Mouse (Mus musculus) 3134 (cell line): Measurements from ENCODE around the gene Bmp2k.

Experiments
- DNase-seq: peaks from one replicate; pipeline ENCODE4 v3.0.0-alpha.2; 2011; ENCODE audit warnings: low spot score; ENCODE audit not compliant: insufficient read length; ENCODE audit errors: extremely low read depth

Gene Bmp2k

DNA sequence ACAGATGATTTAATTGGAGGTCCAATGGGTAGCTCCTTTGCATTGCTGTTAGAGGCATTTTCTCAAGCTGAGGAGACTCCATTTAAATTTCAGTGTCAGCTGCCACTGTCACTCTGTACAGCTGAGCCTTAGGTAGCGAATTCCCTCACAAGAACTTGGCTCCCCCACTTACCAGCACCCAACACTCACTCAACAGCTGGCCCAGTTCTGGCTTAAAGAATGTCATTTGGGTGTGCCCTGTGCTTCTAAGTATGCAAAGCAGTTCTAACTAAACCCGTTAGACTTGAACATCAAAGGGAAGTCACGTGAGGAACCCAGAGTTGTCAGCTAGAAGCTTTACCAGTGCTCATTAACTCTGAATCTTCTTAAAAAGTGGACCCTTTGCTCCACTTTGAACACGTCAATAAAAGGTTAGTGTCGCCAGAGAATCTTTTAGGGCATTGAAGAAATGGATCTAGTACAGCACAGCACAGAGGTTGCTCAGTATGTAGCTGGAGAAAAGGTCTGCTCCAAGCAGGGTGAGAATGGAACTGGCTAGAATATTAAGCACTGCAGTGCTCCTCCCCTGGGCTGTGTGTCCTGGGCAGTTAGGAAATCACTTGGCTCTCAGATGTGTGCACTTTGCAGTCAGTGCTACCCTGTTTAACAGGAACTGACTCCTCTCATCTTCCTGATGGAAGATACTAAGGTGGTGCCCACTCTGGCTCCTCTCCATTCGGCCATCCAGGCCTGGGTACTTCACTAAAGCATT, 92.7 kb downstream of the Bmp2k start:
- no peak for DNase-seq

DNA sequence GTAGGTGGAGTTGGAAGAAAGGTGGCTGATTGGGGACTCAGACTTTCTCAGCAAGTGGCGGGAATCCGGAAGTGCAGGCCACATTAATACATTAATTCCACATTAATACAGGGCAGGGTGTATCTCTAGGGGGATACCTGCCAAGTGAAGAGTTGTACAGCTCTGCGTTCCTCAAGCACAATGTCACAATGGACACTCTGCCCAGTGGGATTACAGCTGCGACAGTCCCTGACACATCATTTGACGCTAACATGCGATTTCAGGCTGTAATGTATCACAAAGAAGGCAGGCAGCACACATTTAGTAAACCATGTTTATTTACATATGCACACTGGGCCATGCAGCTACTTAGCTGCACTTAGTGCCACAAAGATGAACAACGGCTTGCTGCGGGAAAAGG, 95.5 kb downstream of the Bmp2k start:
- no peak for DNase-seq

GRCm38 (mm10) chr5:97095335-97095734, 97.8 kb downstream of the Bmp2k start:
- DNase-seq, result no peak

- DNase-seq, result no peak
These were observed 100.1 kb downstream of the Bmp2k start for GRCm38 (mm10) chr5:97097631-97098041.

- DNase-seq, result no peak
These were observed 102.5 kb downstream of the Bmp2k start for GRCm38 (mm10) chr5:97099954-97100353.

GRCm38 (mm10) chr5:97108333-97108732, 110.8 kb downstream of the Bmp2k start:
- DNase-seq, result no peak

DNA sequence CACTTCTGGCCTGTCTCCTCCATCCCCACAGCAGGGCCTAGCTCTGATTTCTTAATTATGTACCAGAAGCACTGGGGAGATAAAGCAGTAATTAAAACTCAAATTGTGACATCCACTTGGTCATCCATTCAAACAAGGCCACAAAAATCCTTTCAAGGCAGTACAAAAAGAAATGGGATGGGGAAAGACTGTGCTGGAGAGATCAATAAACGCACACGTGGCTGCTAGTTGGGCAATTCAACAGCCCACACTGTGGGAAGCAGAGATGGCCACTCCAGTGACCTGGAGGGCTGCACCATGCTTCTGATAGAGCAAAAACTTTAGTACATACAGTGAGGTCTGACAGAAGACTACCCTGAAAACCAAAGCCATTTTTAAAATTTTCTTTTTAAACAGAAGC, 112.6 kb downstream of the Bmp2k start:
- DNase-seq, result no peak

DNA sequence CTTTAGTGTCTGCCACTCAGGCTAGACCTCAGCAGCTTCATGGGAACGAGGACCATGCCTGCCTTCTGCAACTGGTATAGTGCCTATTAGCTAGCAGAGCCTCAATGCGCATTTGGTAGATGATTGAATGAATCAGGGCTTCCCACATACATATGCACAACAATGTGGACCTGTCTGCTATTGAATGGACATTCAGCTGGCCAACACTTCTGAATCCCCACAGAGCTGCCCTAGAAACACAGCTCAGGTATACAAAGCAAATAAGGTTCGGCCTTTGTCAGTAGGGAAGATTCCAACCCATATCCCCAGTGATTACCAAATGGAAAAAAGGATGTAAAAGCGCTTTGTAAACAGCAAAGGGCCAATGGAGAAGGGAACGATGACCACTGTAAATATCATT, 113.2 kb downstream of the Bmp2k start:
- no peak for DNase-seq

DNA sequence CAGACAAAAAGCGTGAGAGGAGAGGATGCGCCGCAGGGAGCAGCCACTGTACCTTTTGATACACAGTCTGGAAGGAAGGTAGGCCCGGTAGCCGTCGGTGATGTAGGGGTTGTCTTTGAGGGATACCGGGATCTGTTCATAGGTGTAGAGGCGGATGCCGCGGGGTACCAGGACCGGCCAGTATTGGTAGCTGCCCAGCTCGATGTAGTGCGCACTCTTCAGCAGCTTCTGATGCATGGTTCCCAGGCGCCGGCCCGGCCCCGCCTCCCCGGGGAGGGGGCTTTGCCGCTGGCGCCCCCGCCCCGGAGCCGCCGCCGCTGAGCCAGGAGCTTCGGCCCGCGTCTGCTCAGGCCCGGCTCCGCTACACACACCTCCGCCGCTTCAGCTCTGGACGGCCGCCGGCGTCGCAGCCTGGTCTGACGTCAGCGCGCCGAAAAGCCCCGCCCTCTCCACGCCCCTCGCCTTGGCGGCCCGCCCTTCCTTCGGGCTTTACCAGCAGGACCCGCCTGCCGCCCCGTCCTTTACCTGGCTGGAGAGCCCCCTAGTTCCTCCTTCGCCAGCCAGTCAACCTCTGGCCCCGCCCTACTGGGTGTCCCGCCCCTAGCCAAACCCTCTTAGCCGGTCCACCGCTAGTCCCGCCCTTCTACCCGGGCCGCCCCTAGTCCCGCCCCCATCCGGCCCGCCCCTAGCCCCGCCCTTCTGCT, 113.9 kb downstream of the Bmp2k start, which contains the start of gene Paqr3:
Paqr3 (minus strand) TSS at position 390 of the 704 bp plus-strand sequence.
- DNase-seq, result peak; percentile 94

GRCm38 (mm10) chr5:97124977-97125376, 127.5 kb downstream of the Bmp2k start:
- no peak for DNase-seq

DNA sequence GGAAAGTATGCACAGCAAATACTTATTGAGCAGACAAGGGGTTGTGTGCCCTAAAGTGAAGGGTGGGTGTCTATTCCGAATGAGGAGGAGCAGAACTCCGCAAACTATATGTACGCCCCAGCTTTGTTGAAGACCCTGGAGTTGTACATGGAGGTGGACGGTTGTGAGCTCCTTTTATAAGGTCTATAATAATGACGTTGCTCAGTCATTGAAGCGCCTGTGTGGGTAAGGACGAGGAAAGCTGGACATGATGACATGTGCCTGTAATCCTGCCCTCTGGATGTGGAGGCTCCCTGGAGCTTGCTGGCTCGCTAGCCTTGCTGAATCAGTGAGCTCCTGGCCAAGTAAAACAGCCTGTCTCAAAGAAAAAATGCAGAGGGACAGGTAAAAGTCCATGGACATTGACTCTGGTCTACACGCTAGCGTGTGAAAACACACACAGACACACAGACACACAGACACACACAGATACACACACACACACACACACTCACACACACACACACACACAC, 128.0 kb downstream of the Bmp2k start:
- no peak for DNase-seq

- no peak for DNase-seq
These were observed 128.5 kb downstream of the Bmp2k start for GRCm38 (mm10) chr5:97126005-97126404.

DNA sequence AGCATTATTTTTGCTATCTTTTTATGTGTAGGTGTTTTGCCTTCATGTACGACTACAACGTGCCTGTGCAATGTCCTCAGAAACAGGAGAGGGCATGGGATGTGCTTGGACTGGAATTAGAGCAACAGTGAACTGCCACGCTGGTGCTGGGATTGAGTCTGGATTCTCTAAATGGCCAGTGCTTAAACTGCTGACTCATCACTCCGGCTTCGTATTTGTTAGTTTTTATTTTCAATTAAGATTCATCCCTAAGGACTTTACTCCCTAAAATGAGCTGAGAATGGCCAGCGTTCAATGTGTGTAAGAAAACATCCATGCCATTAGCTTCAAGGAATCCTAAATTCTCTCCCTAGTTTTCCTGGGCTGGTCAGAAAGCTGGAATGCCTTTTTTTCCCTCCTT, 129.8 kb downstream of the Bmp2k start:
- DNase-seq, result no peak

DNA sequence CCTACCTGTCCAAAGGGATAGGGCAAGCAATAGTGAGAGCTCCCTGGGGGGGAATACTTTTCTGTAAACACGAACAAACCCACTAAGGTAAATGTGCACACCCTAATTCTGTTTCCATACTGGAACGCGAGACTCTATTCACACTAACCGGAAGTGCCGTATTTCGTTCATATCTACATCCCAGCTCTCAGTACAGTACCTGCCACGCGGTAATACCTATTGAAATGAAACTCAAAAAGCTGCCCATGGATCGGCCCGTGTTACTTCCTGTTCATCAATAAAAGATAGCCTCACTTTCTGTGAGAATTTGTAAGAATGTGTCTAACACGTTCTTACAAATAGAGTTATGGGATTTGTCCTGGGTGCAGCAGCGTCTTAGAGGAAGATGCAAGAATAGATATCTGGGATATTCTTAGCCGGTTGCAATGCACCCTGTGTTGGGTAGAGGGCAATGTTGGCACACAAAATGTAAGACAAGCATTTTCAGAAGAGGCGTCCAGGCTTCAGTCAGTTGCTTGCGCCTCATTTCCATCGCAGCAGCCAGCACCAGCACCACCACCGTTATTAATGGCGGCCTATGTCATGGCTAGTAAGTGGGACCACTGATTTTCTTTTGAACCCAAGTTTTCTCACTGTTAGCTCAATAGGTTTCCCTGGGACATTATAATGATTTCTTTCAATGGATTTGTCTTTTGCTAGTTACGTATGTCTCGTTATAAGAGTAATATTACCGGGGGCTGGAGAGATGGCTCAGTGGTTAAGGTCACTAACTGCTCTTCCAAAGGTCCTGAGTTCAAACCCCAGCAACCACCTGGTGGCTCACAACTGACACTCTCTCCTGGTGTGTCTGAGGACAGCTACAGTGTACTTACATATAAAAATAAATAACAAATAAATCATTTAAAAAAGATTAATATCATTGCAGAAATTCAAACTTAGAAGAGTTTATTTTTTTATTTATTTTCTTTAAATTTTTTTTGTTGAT, 131.0 kb downstream of the Bmp2k start:
- peak; percentile 10 for DNase-seq

DNA sequence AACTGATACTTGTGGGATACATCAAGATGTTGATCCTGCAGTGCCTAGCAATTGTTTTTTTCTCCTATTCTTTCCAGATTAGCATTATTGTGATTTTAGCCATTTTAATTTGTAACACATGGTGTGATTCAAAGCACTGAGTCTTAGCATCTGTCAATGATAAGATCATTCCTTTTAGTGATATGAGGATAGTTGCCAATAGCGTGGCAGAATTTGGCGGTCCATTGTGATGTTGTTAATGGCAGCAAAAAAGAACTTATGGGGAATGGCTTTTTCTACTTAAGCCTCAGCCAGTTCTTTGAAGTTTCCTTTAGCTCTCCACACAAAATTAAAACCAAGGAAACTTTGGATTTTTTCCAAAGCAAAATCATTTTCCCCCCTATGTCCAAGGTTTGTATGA, 132.1 kb downstream of the Bmp2k start:
- no peak for DNase-seq

GRCm38 (mm10) chr5:97135331-97135730, 137.8 kb downstream of the Bmp2k start:
- DNase-seq, result no peak
